Mouse (Mus musculus): ENCODE measurements at regions not wholly inside any gene's neighbourhood (a gene's known extent, or its start where the extent isn't known, plus 50 kb on each side); places are given as distances from the start of the nearest gene placed in this dataset.

DNA sequence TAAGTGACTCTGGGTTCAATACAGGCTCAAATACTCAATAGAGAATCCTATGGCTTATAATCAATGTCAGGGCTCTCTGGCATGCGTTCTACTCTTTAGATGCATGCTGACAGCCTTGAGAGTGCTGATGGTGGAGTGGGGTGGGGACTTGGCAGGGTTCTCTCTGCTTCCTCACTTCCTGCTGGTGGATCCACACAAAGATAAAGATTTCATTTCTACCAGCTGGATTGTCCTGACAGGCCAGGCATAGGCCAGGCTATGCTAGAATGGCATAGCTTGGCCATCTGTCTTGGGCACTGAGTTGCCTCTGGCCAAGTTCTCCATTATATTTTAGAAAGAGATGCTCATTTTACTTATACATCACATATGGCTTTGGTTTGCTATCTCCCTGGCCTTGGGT is 206.2 kb upstream of the Plpp4 start:
- no peak for DNase-seq

DNA sequence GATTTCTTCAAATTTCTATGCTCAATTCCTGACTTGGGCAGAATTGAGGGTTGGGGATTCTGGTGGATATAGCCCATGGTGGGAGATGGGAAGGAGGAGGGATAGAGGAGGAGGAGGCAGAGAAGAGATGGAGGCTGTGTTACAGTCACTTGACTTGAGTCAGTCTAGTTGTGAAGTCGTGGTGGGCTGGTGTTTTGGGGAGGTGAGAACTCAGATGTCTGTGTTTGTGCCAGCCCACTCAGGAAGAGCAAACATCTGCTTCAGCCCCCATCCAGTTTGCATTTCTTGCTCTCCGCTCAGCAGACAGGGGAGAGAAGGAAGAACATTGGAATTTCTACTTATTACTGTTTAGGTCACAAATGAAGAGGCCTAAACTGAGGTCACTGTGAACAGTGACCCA is 189.9 kb upstream of the Plpp4 start:
- DNase-seq = no peak

DNA sequence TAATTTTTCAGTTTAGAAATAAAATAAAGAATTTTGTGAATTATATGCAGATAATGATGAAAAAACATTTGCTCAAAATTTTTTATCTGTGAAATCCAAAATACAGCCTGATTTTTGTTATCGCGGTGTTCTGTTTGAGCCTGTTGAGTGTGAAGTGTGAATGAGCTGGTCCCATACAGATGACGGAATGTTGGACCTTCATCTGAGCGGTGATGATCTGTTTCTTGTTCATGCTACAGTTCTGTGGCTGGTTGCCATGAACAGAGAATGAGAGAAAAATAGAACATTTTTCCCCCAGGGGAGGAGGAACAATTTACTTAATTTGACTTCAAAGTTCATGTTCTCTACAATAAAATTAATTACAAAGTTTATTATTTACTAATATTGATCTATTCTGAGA is 188.7 kb upstream of the Plpp4 start:
- no peak for DNase-seq

GRCm38 (mm10) chr7:129079786-129080185 is 177.0 kb upstream of the Plpp4 start:
- DNase-seq = no peak

GRCm38 (mm10) chr7:129091441-129091840 is 165.4 kb upstream of the Plpp4 start:
- no peak for DNase-seq

DNA sequence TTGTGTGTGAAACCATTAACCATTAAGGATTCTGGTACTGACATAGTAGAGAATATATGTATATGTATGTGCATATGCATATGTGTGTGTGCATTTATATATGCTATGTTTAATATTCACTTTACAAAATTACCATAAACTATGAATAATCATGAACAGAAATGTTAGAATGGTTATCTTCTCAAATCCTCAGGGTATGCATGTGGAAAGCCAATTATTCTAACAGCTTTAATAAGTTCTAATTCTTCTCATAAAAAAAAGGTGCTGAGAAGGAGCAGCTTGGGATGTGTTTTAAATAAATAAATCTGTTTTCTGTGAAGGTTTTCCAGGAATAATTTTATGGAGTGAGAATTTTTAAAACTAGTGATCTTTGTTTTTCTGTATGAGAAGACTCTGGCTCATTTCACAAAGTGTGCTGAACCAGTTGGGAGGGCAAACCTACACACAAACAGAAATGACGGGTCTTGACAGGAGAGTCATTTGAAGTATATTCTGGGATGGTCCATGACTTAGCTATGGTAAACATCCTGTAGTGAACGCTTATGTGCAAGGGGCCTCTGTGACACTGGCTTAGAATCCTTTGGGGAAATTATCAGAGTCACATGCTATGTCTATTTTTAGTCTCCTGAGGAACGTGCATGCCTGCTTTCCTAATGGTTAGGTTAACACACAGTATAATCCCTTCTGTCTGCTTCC is 160.3 kb upstream of the Plpp4 start:
- no peak for DNase-seq

DNA sequence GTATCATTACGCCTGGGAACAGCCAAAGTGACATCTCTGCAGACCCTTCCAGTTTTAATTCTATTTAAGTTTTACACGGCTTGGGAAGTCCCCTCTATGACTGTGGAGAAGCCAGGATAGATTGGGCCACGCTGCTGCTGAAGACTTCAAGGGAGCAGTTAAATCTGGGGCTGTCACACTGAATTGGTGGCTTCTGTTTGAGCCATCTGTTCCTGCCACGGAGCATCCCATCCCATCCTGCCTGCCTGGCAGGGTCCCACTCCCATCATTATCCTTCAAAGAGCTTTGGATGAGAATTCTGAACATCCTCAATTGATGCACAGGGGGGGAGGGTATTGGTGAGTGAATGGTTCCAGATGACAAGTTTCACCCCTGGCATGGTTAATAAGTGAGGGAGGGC is 154.4 kb upstream of the Plpp4 start:
- DNase-seq = no peak

GRCm38 (mm10) chr7:129134176-129134575 is 122.7 kb upstream of the Plpp4 start:
- DNase-seq = no peak

- DNase-seq = no peak
These were observed 122.1 kb upstream of the Plpp4 start for GRCm38 (mm10) chr7:129134661-129135215.

GRCm38 (mm10) chr7:129137303-129137990 is 119.4 kb upstream of the Plpp4 start:
- DNase-seq = no peak

GRCm38 (mm10) chr7:129141942-129142598 is 114.8 kb upstream of the Plpp4 start:
- no peak for DNase-seq

DNA sequence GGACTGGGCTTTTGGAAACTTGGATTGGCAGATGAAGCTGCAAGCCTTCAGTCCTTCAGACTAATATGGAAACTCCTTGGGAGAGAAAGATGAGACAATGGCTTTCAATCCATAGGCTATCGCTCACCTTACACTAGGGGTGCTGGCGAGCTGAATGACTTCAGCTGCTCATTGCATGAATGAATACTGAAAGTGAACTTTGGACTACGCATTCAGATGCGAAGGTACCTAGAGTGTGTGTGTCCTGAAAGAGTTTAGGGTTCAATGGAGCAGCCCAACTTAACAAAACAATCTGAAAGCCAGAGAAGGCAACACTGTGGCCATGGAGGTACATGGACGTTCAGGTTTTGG is 114.3 kb upstream of the Plpp4 start:
- DNase-seq = no peak

GRCm38 (mm10) chr7:129155577-129155976 is 101.3 kb upstream of the Plpp4 start:
- no peak for DNase-seq

- no peak for DNase-seq
These were observed 86.9 kb upstream of the Plpp4 start for GRCm38 (mm10) chr7:129169971-129170370.

DNA sequence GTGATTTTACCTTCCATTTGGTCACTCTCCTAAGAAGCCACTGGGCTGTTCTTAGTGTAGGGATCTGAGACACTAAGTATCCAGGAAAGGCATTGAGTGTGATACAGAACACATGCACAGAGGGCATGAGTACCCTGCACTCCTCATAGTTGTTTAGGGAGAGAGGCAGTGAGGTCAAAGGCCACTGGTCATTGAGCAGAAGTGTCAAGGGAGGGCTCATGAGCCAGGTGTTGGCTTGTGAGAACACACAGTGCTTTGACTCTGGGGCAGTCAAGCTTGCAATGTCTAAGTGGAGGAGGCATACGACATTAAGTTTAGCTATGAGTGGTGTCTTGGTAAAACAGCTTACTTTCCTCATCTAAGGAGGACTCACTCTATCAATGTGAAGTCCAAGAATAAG is 65.9 kb upstream of the Plpp4 start:
- no peak for DNase-seq

DNA sequence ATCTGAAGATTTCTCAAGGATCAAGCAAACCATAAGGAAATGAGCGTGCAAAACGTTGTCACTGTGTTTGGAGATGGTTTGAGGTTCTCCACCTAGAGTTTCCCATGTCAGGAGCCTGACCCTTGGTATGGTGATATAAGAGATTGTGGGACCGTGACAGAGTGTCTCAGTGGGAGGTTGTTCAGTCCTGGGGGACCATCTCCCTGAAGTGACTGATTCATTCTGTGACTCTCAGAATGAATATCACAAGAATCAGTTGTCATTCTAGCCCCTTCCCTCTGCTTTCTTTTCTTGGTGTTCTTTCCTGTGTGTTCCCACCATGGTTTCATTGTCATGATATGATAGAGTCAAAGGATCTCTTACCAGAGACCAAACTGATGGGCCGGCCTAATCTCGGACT is 49.8 kb upstream of the Plpp4 start:
- no peak for DNase-seq

Data from cerebellum, adult 8-10 months (tissue).